Mouse (Mus musculus): ENCODE results near the gene Gipc3. TPM values are rescaled to one million over a fixed set of nuclear protein-coding genes. Genes with fewer than 3 reads are reported as not detected.
A peak's percentile ranks its signal among the peaks of the same experiment; 100 is the strongest.

Gene Gipc3
- polyA plus RNA-seq, 1 experiment from 2014 or later = not detected

DNA sequence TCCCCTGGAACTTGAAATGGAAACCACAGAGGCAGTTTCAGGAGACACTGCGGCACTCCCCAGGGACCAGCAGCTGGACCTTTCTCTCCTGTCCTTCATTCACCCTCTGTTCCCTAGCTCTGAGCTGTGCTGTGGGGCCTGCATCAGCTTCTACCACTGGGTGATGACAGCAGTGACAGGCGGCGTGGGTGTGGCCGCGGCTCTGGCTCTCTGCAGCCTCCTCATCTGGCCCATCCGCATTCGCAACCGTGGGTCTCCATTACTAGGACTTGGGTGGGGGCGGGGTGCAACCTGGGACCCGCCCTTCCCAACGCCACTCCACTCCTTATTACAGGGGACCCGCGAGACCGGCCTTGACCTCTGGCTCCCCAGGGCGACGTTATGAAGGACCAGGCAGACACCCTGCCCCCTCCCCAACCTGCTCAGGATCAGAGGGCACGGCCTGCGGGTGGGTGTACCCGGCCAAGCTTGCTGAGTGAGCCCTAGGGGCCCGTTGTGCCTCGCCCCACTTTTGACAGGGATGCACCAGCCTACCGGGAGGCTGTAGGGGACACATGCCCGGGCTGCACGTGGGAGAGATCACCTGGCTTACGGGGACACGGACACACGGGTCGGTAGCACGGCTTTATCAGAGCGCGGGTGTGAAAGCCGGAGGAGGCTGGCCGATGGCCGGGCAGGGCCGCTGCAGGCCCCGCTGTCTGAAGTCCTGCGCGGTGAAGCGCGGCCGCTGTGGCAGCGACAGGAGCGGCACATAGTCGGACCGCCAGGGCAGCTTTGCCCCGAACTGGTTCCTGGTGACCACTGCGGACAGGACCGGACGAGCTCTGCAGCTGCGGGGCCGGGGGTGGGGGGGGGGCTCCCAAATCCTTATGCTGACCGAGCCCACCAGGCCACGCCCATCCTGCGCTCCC, 20.6 kb upstream of the Gipc3 start:
- no peak overlapping the region for H3K4me3 ChIP-seq (ENCODE audit: low read depth, low read length)
- no peaks in the 10 kb centered on the region for H3K9me3 ChIP-seq (replicated peaks; ENCODE audit: control insufficient read depth, low read length)
- H3K9ac ChIP-seq (ENCODE audit: low read depth, low read length) = peak overlapping the region; percentile 47
- ATAC-seq (ENCODE audit: low read depth) = no peak
- peak overlapping the region; percentile 55; the same call in 1 of the 2 replicates for H3K4me2 ChIP-seq (ENCODE audit: low read depth, low read length)
- peaks cover 38% of the 10 kb centered on the region for H3K36me3 ChIP-seq (ENCODE audit: control insufficient read depth, insufficient read depth)
- WGBS (ENCODE audit: insufficient replicate concordance) = 62% methylated on average over 54 of the region's 54 CpGs
- peaks cover 85% of the 10 kb centered on the region for H3K4me1 ChIP-seq (ENCODE audit: control insufficient read depth, low read depth, low read length)
- H3K27ac ChIP-seq (ENCODE audit: low read length) = peak overlapping the region; percentile 84
- no peaks in the 10 kb centered on the region for H3K27me3 ChIP-seq (ENCODE audit: control insufficient read depth, insufficient read depth, low read depth, low read length)

DNA sequence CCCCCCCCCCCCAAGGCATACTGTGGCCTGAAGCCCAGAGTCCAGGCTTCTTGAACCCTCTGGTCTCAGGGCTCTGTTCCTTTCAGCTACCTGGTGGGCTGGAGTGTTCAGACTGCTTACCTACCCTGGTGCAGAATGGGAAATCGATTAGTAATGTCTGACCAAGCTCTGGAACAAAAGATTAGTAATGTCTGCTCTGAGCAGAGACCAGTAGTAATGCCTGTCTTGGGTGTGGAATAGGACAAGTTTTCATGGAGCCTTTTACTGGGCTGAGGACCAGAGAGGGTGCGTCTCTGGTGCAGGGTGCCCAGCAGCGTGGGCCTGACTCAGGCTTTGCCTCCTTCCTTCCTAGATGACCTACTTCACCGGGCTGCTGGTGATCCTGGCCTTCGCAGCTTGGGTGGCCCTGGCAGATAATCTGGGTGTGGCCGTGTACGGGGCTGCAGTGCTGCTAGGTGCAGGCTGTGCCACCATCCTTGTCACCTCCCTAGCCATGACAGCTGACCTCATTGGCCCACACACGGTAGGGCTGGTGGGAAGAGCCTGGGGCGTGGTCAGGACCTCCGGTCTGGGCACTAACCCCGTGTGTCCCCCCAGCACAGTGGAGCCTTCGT, 19.4 kb upstream of the Gipc3 start:
- Histone ChIP-seq H3K4me1 (ENCODE audit: control insufficient read depth, low read depth, low read length) (peaks cover 90% of the 10 kb centered on the region), H3K27me3 (ENCODE audit: control insufficient read depth, insufficient read depth, low read depth, low read length) (no peaks in the 10 kb centered on the region), H3K9ac (ENCODE audit: low read depth, low read length) (peak overlapping the region; percentile 47), H3K27ac (ENCODE audit: low read length) (peak overlapping the region; percentile 84), H3K9me3 (replicated peaks; ENCODE audit: control insufficient read depth, low read length) (no peaks in the 10 kb centered on the region), H3K4me3 (ENCODE audit: low read depth, low read length) (peak overlapping the region; percentile 22; the same call in 1 of the 2 replicates), H3K36me3 (ENCODE audit: control insufficient read depth, insufficient read depth) (peaks cover 26% of the 10 kb centered on the region), H3K4me2 (ENCODE audit: low read depth, low read length) (peak overlapping the region; percentile 55)
- 22% methylated on average over 12 of the region's 12 CpGs for WGBS (ENCODE audit: insufficient replicate concordance)
- peak; percentile 85 for ATAC-seq (ENCODE audit: low read depth)

DNA sequence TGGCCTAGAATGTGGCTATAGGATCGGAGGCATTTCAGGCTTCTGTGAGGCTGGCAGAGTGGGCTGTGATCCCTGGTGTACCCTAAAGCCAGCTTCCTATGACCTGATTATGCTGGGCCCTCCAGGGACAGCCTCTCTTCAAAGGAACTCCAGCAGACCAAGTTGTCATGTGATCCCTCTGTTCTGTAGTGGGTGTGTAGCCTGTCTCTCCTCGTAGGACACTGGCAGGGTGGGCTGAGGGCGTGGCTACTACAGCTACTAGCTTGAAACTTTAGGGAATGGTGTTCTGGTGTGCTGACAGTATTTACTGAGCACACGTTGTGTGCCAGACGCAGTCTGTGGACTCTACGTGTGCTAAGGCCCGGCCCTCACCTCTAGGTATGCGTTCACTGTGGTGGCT, 17.7 kb upstream of the Gipc3 start:
- Histone ChIP-seq H3K36me3 (ENCODE audit: control insufficient read depth, insufficient read depth) (peaks cover 9% of the 10 kb centered on the region), H3K27ac (ENCODE audit: low read length) (peak overlapping the region; percentile 84), H3K27me3 (ENCODE audit: control insufficient read depth, insufficient read depth, low read depth, low read length) (no peaks in the 10 kb centered on the region), H3K4me3 (ENCODE audit: low read depth, low read length) (no peak overlapping the region), H3K4me2 (ENCODE audit: low read depth, low read length) (peak overlapping the region; percentile 21; the same call in 1 of the 2 replicates), H3K9ac (ENCODE audit: low read depth, low read length) (peak overlapping the region; percentile 43; the same call in 1 of the 2 replicates), H3K9me3 (replicated peaks; ENCODE audit: control insufficient read depth, low read length) (no peaks in the 10 kb centered on the region), H3K4me1 (ENCODE audit: control insufficient read depth, low read depth, low read length) (peaks cover 89% of the 10 kb centered on the region)
- 65% methylated on average over 8 of the region's 8 CpGs for WGBS (ENCODE audit: insufficient replicate concordance)
- ATAC-seq (ENCODE audit: low read depth) = no peak

DNA sequence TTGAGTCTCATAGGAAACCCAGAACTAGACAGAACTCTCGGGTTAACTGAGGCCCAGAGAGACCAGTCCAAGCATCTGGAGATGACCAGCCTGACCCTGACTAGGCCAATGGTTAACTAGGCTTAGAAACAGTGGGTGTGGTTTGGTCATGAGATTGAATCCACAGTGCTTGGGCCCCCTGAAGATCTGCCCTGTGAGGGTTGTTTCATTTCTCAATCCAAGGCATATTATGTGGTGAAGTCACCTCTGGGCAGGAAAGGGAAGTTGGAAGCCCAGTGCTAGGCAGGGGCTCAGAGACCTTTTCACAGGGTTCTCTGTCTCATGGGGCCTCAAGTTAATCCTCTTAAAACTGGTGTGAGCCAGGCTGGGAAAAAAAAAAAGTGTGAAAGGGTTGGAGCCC, 15.8 kb upstream of the Gipc3 start:
- 21% methylated on average over 1 of the region's 1 CpGs for WGBS (ENCODE audit: insufficient replicate concordance)
- Histone ChIP-seq H3K4me3 (ENCODE audit: low read depth, low read length) (peak overlapping the region; percentile 87), H3K9ac (ENCODE audit: low read depth, low read length) (peak overlapping the region; percentile 97), H3K4me2 (ENCODE audit: low read depth, low read length) (peak overlapping the region; percentile 92), H3K4me1 (ENCODE audit: control insufficient read depth, low read depth, low read length) (peaks cover 74% of the 10 kb centered on the region), H3K36me3 (ENCODE audit: control insufficient read depth, insufficient read depth) (peaks cover 5% of the 10 kb centered on the region; the same call in 1 of the 2 replicates), H3K9me3 (replicated peaks; ENCODE audit: control insufficient read depth, low read length) (no peaks in the 10 kb centered on the region), H3K27ac (ENCODE audit: low read length) (peak overlapping the region; percentile 84), H3K27me3 (ENCODE audit: control insufficient read depth, insufficient read depth, low read depth, low read length) (no peaks in the 10 kb centered on the region)
- no peak for ATAC-seq (ENCODE audit: low read depth)

DNA sequence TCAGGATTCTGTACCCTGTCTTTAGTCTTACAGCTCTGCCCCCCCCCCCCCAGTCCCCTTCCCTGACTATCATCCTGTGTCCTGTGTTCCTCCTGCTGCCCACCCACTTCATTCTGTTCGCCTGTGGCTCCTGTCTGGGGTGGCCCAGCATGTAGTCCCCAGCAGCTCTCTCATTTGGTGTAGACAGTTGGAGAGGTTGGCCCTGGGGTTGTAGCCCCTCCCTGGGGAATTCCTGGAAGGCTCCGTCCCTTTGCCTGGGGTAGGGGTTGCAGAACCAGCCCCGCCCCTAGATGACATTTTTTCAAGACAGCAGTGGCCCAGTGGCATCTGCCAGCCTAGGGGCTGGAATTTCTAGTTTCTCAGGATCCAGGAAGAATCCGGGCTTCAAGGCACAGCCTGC, 15.1 kb upstream of the Gipc3 start:
- H3K9ac ChIP-seq (ENCODE audit: low read depth, low read length) = peak overlapping the region; percentile 97
- H3K4me3 ChIP-seq (ENCODE audit: low read depth, low read length) = peak overlapping the region; percentile 87
- WGBS (ENCODE audit: insufficient replicate concordance) = 20% methylated on average over 4 of the region's 4 CpGs
- H3K4me1 ChIP-seq (ENCODE audit: control insufficient read depth, low read depth, low read length) = peaks cover 68% of the 10 kb centered on the region
- no peaks in the 10 kb centered on the region for H3K27me3 ChIP-seq (ENCODE audit: control insufficient read depth, insufficient read depth, low read depth, low read length)
- ATAC-seq (ENCODE audit: low read depth) = no peak
- no peaks in the 10 kb centered on the region for H3K9me3 ChIP-seq (replicated peaks; ENCODE audit: control insufficient read depth, low read length)
- peaks cover 5% of the 10 kb centered on the region; the same call in 1 of the 2 replicates for H3K36me3 ChIP-seq (ENCODE audit: control insufficient read depth, insufficient read depth)
- peak overlapping the region; percentile 92 for H3K4me2 ChIP-seq (ENCODE audit: low read depth, low read length)
- H3K27ac ChIP-seq (ENCODE audit: low read length) = peak overlapping the region; percentile 84

DNA sequence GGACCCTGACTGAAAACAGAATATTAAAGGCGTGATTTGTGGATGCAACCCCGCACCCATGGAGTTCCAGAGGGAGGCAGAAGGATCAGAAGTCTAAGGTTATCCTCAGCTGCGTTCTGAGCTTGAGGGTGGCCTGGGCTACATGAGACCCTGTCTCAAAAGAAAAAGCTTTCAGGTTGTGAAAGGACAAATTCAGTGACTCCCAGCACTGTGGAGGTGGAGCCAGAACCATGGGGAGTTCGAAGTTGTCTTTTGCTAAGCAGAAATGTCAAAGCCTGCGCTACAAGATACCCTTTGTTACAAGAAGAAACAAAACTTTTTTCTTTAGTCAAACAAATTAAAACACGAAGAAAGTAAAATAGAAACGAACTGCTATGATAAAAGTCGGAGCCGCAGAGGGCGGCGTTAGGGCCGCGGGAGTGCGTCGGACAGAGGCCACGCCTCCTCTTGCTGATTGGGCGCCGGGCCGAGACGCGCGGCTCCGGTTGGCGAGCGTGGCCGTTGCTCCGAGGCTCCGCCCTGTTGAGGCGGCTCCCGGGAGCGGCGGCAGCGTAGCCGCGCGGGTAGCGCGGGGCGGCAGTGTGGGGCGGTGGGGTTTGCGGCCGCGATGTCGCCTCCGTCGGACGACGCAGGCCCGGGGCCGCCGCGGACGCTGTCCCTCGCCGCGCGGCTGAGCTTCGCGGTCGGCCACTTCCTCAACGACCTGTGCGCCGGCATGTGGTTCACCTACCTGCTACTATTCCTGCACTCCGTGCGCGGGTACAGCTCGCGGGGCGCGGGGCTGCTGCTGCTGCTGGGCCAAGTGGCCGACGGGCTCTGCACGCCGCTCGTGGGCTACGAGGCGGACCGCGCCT, 14.2 kb upstream of the Gipc3 start, which contains the start of gene Mfsd12:
Gene Mfsd12 (plus strand): TSS at position 501 of the 854 bp plus-strand sequence.
- ATAC-seq (ENCODE audit: low read depth) = peak; percentile 89
- H3K9me3 ChIP-seq (replicated peaks; ENCODE audit: control insufficient read depth, low read length) = no peaks in the 10 kb centered on the region
- H3K27me3 ChIP-seq (ENCODE audit: control insufficient read depth, insufficient read depth, low read depth, low read length) = no peaks in the 10 kb centered on the region
- H3K4me1 ChIP-seq (ENCODE audit: control insufficient read depth, low read depth, low read length) = peaks cover 64% of the 10 kb centered on the region
- peak within 1 kb of the TSS; percentile 84 for H3K27ac ChIP-seq (ENCODE audit: low read length)
- H3K9ac ChIP-seq (ENCODE audit: low read depth, low read length) = peak within 1 kb of the TSS; percentile 97
- H3K4me3 ChIP-seq (ENCODE audit: low read depth, low read length) = peak within 1 kb of the TSS; percentile 87
- WGBS (ENCODE audit: insufficient replicate concordance) = 2% methylated on average over 79 of the region's 79 CpGs
- H3K4me2 ChIP-seq (ENCODE audit: low read depth, low read length) = peak within 1 kb of the TSS; percentile 92
- H3K36me3 ChIP-seq (ENCODE audit: control insufficient read depth, insufficient read depth) = peaks cover 5% of the 10 kb centered on the region; the same call in 1 of the 2 replicates

DNA sequence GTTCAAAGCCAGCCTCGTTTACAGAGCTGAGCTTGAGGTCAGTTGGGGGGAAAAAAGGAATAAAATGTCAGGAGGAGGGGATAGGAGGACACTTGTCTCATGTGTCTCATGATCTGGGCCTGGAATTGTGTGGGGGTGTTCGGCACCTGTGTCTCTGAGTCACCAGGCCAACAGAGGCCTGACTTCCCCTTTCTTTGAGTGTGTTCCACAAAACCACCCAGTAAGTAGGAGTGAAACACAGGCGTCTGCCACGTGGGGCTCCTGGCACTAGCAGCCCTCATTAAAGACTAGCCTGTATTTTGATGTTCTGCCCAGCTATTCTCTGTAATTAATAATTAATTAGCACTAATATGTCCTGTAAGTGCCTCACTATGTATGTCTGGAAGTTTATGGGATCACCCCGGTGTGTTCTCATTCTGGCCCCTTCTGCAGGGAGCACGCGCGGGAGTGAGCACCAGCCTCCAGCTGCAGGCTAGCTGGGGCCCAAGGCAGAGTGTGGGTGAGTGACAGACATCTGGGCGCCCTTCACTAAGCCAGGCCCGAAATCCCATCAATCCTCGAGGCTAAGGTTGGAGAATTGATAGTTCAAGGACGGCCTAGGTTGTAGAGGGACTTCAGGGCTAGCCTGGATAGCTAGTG, 13.4 kb upstream of the Gipc3 start:
- Histone ChIP-seq H3K27me3 (ENCODE audit: control insufficient read depth, insufficient read depth, low read depth, low read length) (no peaks in the 10 kb centered on the region), H3K27ac (ENCODE audit: low read length) (peak overlapping the region; percentile 49), H3K4me1 (ENCODE audit: control insufficient read depth, low read depth, low read length) (peaks cover 64% of the 10 kb centered on the region), H3K4me3 (ENCODE audit: low read depth, low read length) (peak overlapping the region; percentile 87), H3K36me3 (ENCODE audit: control insufficient read depth, insufficient read depth) (peaks cover 5% of the 10 kb centered on the region; the same call in 1 of the 2 replicates), H3K4me2 (ENCODE audit: low read depth, low read length) (peak overlapping the region; percentile 58), H3K9ac (ENCODE audit: low read depth, low read length) (peak overlapping the region; percentile 48), H3K9me3 (replicated peaks; ENCODE audit: control insufficient read depth, low read length) (no peaks in the 10 kb centered on the region)
- 19% methylated on average over 12 of the region's 12 CpGs for WGBS (ENCODE audit: insufficient replicate concordance)
- ATAC-seq (ENCODE audit: low read depth) = no peak

DNA sequence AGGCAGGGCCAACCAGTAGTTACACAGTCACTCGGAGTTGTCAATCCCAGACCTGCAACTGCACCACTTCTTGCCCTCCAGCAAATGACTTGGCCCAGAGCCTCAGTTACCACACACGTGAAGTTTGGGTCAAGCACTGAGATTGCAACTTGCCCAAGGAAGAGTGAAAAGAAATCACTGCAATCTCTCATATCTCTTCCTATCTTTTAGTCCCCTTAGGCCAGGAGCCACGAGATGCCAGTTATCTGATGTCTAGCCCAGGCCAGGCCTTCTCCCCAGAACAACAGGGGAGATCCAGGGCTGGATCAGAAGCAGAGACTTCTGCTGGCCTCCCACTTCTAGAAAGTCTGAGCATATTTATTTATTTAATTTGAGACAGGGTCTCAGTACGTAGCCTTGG, 12.5 kb upstream of the Gipc3 start:
- Histone ChIP-seq H3K4me1 (ENCODE audit: control insufficient read depth, low read depth, low read length) (peaks cover 62% of the 10 kb centered on the region), H3K9me3 (replicated peaks; ENCODE audit: control insufficient read depth, low read length) (no peaks in the 10 kb centered on the region), H3K27ac (ENCODE audit: low read length) (no peak overlapping the region), H3K9ac (ENCODE audit: low read depth, low read length) (no peak overlapping the region), H3K4me2 (ENCODE audit: low read depth, low read length) (no peak overlapping the region), H3K27me3 (ENCODE audit: control insufficient read depth, insufficient read depth, low read depth, low read length) (no peaks in the 10 kb centered on the region), H3K36me3 (ENCODE audit: control insufficient read depth, insufficient read depth) (no peaks in the 10 kb centered on the region; the same call in 1 of the 2 replicates), H3K4me3 (ENCODE audit: low read depth, low read length) (no peak overlapping the region)
- no peak for ATAC-seq (ENCODE audit: low read depth)
- WGBS (ENCODE audit: insufficient replicate concordance) = 55% methylated on average over 4 of the region's 4 CpGs
